Mouse (Mus musculus): ENCODE measurements around the gene Ccnd3.

- TF ChIP-seq POLR2A (IDR thresholded peaks at IDR 0.05; ENCODE audit: borderline replicate concordance, control insufficient read depth, low read depth, low read length): no peak
- peak; percentile 86 for TF ChIP-seq CTCF (IDR thresholded peaks at IDR 0.05; ENCODE audit: control insufficient read depth, insufficient read depth, low read length)
These were observed 22.4 kb upstream of the Ccnd3 start for GRCm38 (mm10) chr17:47482401-47482800.

Measured in bone marrow, adult 2 months (tissue).